8 mouse cellular contexts compared by ENCODE assay signal in genomic region chr6:86219494-86219893, GRCm38 (mm10). TPM values are rescaled to one million over a fixed set of nuclear protein-coding genes. Genes with fewer than 3 reads are reported as not detected.
DNase-seq lines count a peak whose midpoint lies in the region.

No protein-coding gene starts in this region.

- DNase-seq in embryo, embryonic 10 days (ENCODE audit: low spot score), result peak; percentile 17
- DNase-seq in embryo, embryonic 9.5 days (ENCODE audit: extremely low spot score), result no peak
- DNase-seq in right cerebral cortex, adult 18-20 months, result peak; percentile 45
- DNase-seq in right cerebral cortex, postnatal 14 days, result no peak
- DNase-seq in heart, postnatal 4 days, result peak; percentile 42
- peak; percentile 50 for DNase-seq in urinary bladder, postnatal 25 days (ENCODE audit: low spot score)
- DNase-seq in layer of hippocampus, postnatal 10 days (ENCODE audit: low spot score in 2 of 2), result no peak
- DNase-seq in spleen, postnatal 10 days (ENCODE audit: low spot score in 2 of 2), result no peak

RNA-seq across cellular contexts. Expression of gene Tgfa, which starts 24.5 kb away (rescaled TPM):
- 1 to 10 TPM; 3.5 to 4.6 TPM for total RNA-seq in heart, postnatal 4 days (2021)
- 10 to 100 TPM; 36.2 to 38.5 TPM for total RNA-seq in layer of hippocampus, postnatal 10 days (2021)

Comparison
In these comparisons a context has a peak if more than half of its experiments do, and no peak if none do; other contexts are left out.
1. DNase-seq: peak in embryo, embryonic 10 days (single experiment), right cerebral cortex, adult 18-20 months (single experiment), heart, postnatal 4 days (single experiment) and urinary bladder, postnatal 25 days (single experiment); none in embryo, embryonic 9.5 days (single experiment), right cerebral cortex, postnatal 14 days (single experiment), layer of hippocampus, postnatal 10 days (0 of 2) and spleen, postnatal 10 days (0 of 2).
2. RNA of gene Tgfa, which starts 24.5 kb away (total RNA-seq): 36.2 to 38.5 TPM in layer of hippocampus, postnatal 10 days; 3.5 to 4.6 TPM in heart, postnatal 4 days; every median in the first group is over 4 times any median in the second.